Mouse (Mus musculus) hindbrain, embryonic 13.5 days (tissue): Measurements from ENCODE around the gene Chrnb4. TPM values are rescaled to one million over a fixed set of nuclear protein-coding genes. Genes with fewer than 3 reads are reported as not detected.
A peak's percentile ranks its signal among the peaks of the same experiment; 100 is the strongest.

Experiments
- ATAC-seq: fragments of 200-750 bp; cut with Nextera tagmentation; 2 replicates; pipeline ENCODE4 v1.8.0; 2017; ENCODE audit warnings: moderate TSS enrichment; ENCODE audit not compliant: low FRiP score
- H3K27ac ChIP-seq: fragments of 300-500 bp; sonication (generic); 2 replicates; pipeline ENCODE4 v1.5.1; 2015; ENCODE audit warnings: inconsistent platforms, mild to moderate bottlenecking, moderate library complexity
- H3K27me3 ChIP-seq: fragments of 300-500 bp; sonication (generic); 2 replicates; pipeline ENCODE4 v1.6.1; 2015; ENCODE audit warnings: mild to moderate bottlenecking, inconsistent platforms
- H3K36me3 ChIP-seq: fragments of 300-500 bp; sonication (generic); 2 replicates; pipeline ENCODE4 v1.6.1; 2015; ENCODE audit warnings: mild to moderate bottlenecking, inconsistent platforms
- H3K4me1 ChIP-seq: fragments of 300-500 bp; sonication (generic); replicated peaks from 2 replicates; pipeline ENCODE4 v1.6.1; 2015; ENCODE audit warnings: inconsistent platforms
- H3K4me2 ChIP-seq: fragments of 300-500 bp; sonication (generic); 2 replicates; pipeline ENCODE4 v1.6.1; 2015; ENCODE audit warnings: inconsistent platforms, mild to moderate bottlenecking, moderate library complexity
- H3K4me3 ChIP-seq: fragments of 300-500 bp; sonication (generic); 2 replicates; pipeline ENCODE4 v1.5.1; 2015; ENCODE audit warnings: mild to moderate bottlenecking, inconsistent platforms
- H3K9ac ChIP-seq: fragments of 300-500 bp; sonication (generic); 2 replicates; pipeline ENCODE4 v1.6.1; 2015; ENCODE audit warnings: mild to moderate bottlenecking, inconsistent platforms
- H3K9me3 ChIP-seq: fragments of 300-500 bp; sonication (generic); 2 replicates; pipeline ENCODE4 v1.6.1; 2016; ENCODE audit warnings: inconsistent platforms
- WGBS: fragments of 180-500 bp; shearing (Covaris S2); methylation state at CpG from one replicate; pipeline ENCODE4 v1.1.7; 2015; 5-methylcytosine and 5-hydroxymethylcytosine counted together
- polyA plus RNA-seq: library from polyadenylated mRNA; unstranded; fragments of >200 nt; fragmentation: Nextera tagmentation; extraction: Ambion mirVana; gene quantifications from 2 replicates; pipeline ENCODE4 v1.2.1, GENCODE M21; 2015

The Chrnb4 gene
- polyA plus RNA-seq, 1 experiment from 2014 or later: 1.2 TPM

- no peak overlapping the region for H3K9ac ChIP-seq
- H3K27ac ChIP-seq: no peak overlapping the region
- 75% methylated on average over 2 of the region's 2 CpGs for WGBS
- no peaks in the 10 kb centered on the region for H3K9me3 ChIP-seq
- no peak overlapping the region for H3K4me3 ChIP-seq
- H3K4me1 ChIP-seq: peaks cover 32% of the 10 kb centered on the region
- no peaks in the 10 kb centered on the region for H3K36me3 ChIP-seq
- H3K4me2 ChIP-seq: no peak overlapping the region
- no peak for ATAC-seq
- H3K27me3 ChIP-seq: peaks cover 10% of the 10 kb centered on the region; the same call in 1 of the 2 replicates
Measured at GRCm38 (mm10) chr9:55045001-55045400, 3.6 kb downstream of the Chrnb4 start.

GRCm38 (mm10) chr9:55043688-55044087, 4.9 kb downstream of the Chrnb4 start:
- Histone ChIP-seq H3K27me3 (peaks cover 7% of the 10 kb centered on the region; the same call in 1 of the 2 replicates), H3K4me3 (no peak overlapping the region), H3K36me3 (no peaks in the 10 kb centered on the region), H3K4me1 (peaks cover 30% of the 10 kb centered on the region), H3K9ac (no peak overlapping the region), H3K9me3 (no peaks in the 10 kb centered on the region), H3K27ac (no peak overlapping the region), H3K4me2 (0 out of 2 replicates have a peak overlapping the region, but pooled peaks have one; percentile 10)
- WGBS: 5% methylated on average over 8 of the region's 8 CpGs
- no peak for ATAC-seq

- 42% methylated on average over 2 of the region's 2 CpGs for WGBS
Measured at GRCm38 (mm10) chr9:55041389-55041788, 7.2 kb downstream of the Chrnb4 start.

GRCm38 (mm10) chr9:55039983-55040382, 8.6 kb downstream of the Chrnb4 start:
- Histone ChIP-seq H3K9ac (no peak overlapping the region), H3K4me2 (no peak overlapping the region), H3K4me1 (peaks cover 6% of the 10 kb centered on the region; the same call in 1 of the 2 replicates), H3K27ac (no peak overlapping the region), H3K9me3 (no peaks in the 10 kb centered on the region), H3K4me3 (no peak overlapping the region), H3K27me3 (no peaks in the 10 kb centered on the region), H3K36me3 (no peaks in the 10 kb centered on the region)
- ATAC-seq: no peak
- 63% methylated on average over 5 of the region's 5 CpGs for WGBS

More at GRCm38 (mm10) chr9:55041389-55041788, 7.2 kb downstream of the Chrnb4 start:
- Histone ChIP-seq H3K9ac (no peak overlapping the region), H3K4me3 (no peak overlapping the region), H3K9me3 (no peaks in the 10 kb centered on the region), H3K4me1 (peaks cover 10% of the 10 kb centered on the region; the same call in 1 of the 2 replicates), H3K27me3 (no peaks in the 10 kb centered on the region), H3K27ac (no peak overlapping the region), H3K36me3 (no peaks in the 10 kb centered on the region), H3K4me2 (no peak overlapping the region)
- ATAC-seq: peak; percentile 36; the same call in 1 of the 2 replicates

GRCm38 (mm10) chr9:55038948-55039347, 9.6 kb downstream of the Chrnb4 start:
- H3K27ac ChIP-seq: no peak overlapping the region
- no peak overlapping the region for H3K4me3 ChIP-seq
- no peak for ATAC-seq
- no peaks in the 10 kb centered on the region for H3K27me3 ChIP-seq
- H3K9me3 ChIP-seq: no peaks in the 10 kb centered on the region
- H3K4me2 ChIP-seq: no peak overlapping the region
- H3K4me1 ChIP-seq: no peaks in the 10 kb centered on the region
- H3K9ac ChIP-seq: no peak overlapping the region
- no peaks in the 10 kb centered on the region for H3K36me3 ChIP-seq
- WGBS: 74% methylated on average over 8 of the region's 8 CpGs

- Histone ChIP-seq H3K36me3 (no peaks in the 10 kb centered on the region), H3K4me1 (0 out of 2 replicates have a peak, but pooled peaks cover 6% of the 10 kb centered on the region), H3K9me3 (no peaks in the 10 kb centered on the region), H3K27me3 (peaks cover 9% of the 10 kb centered on the region), H3K9ac (no peak overlapping the region), H3K4me2 (no peak overlapping the region), H3K27ac (no peak overlapping the region), H3K4me3 (no peak overlapping the region)
- WGBS: 58% methylated on average over 6 of the region's 6 CpGs
- no peak for ATAC-seq
Measured at GRCm38 (mm10) chr9:55031435-55032167, 17.0 kb downstream of the Chrnb4 start.

- Histone ChIP-seq H3K9me3 (no peaks in the 10 kb centered on the region), H3K9ac (peak within 1 kb of the TSS; percentile 85), H3K36me3 (peaks cover 6% of the 10 kb centered on the region; the same call in 1 of the 2 replicates), H3K4me2 (peak within 1 kb of the TSS; percentile 71), H3K27me3 (peaks cover 30% of the 10 kb centered on the region), H3K4me3 (peak within 1 kb of the TSS; percentile 62), H3K27ac (peak within 1 kb of the TSS; percentile 77), H3K4me1 (peaks cover 40% of the 10 kb centered on the region)
- under 1% methylated on average over 39 of the region's 39 CpGs for WGBS
- ATAC-seq: peak; percentile 75
Measured at GRCm38 (mm10) chr9:55026275-55026663, 22.3 kb downstream of the Chrnb4 start, which contains the start of gene Chrna3. Gene Chrna3, minus strand, starts transcription at chr9:55026562.

GRCm38 (mm10) chr9:55025534-55026274, 22.9 kb downstream of the Chrnb4 start:
- Histone ChIP-seq H3K4me1 (peaks cover 40% of the 10 kb centered on the region), H3K36me3 (peaks cover 9% of the 10 kb centered on the region; the same call in 1 of the 2 replicates), H3K4me3 (peak overlapping the region; percentile 62), H3K9ac (peak overlapping the region; percentile 85), H3K9me3 (no peaks in the 10 kb centered on the region), H3K4me2 (peak overlapping the region; percentile 71), H3K27me3 (peaks cover 30% of the 10 kb centered on the region), H3K27ac (peak overlapping the region; percentile 77)
- ATAC-seq: peak; percentile 64
- WGBS: 7% methylated on average over 38 of the region's 38 CpGs

- WGBS: 46% methylated on average over 13 of the region's 13 CpGs
- no peaks in the 10 kb centered on the region for H3K9me3 ChIP-seq
- peaks cover 40% of the 10 kb centered on the region for H3K4me1 ChIP-seq
- H3K27ac ChIP-seq: no peak overlapping the region
- ATAC-seq: no peak
- H3K9ac ChIP-seq: no peak overlapping the region
- no peak overlapping the region for H3K4me3 ChIP-seq
- H3K36me3 ChIP-seq: peaks cover 20% of the 10 kb centered on the region; the same call in 1 of the 2 replicates
- peaks cover 30% of the 10 kb centered on the region for H3K27me3 ChIP-seq
- H3K4me2 ChIP-seq: peak overlapping the region; percentile 71; the same call in 1 of the 2 replicates
Measured at GRCm38 (mm10) chr9:55023902-55024583, 24.5 kb downstream of the Chrnb4 start.

- Histone ChIP-seq H3K9ac (no peak overlapping the region), H3K4me2 (no peak overlapping the region), H3K9me3 (no peaks in the 10 kb centered on the region), H3K27me3 (peaks cover 30% of the 10 kb centered on the region), H3K27ac (no peak overlapping the region), H3K4me3 (no peak overlapping the region), H3K4me1 (peaks cover 40% of the 10 kb centered on the region), H3K36me3 (peaks cover 20% of the 10 kb centered on the region; the same call in 1 of the 2 replicates)
- no peak for ATAC-seq
- 85% methylated on average over 5 of the region's 5 CpGs for WGBS
Measured at GRCm38 (mm10) chr9:55023326-55023725, 25.3 kb downstream of the Chrnb4 start.

GRCm38 (mm10) chr9:55016926-55017325, 31.7 kb downstream of the Chrnb4 start:
- ATAC-seq: no peak
- Histone ChIP-seq H3K9ac (no peak overlapping the region), H3K4me3 (no peak overlapping the region), H3K4me2 (no peak overlapping the region), H3K27me3 (no peaks in the 10 kb centered on the region), H3K27ac (no peak overlapping the region), H3K4me1 (0 out of 2 replicates have a peak, but pooled peaks cover 4% of the 10 kb centered on the region), H3K36me3 (peaks cover 39% of the 10 kb centered on the region), H3K9me3 (no peaks in the 10 kb centered on the region)
- 88% methylated on average over 3 of the region's 3 CpGs for WGBS
